Mouse (Mus musculus): ENCODE data around the gene Atp5b.
"Not testable (repeated sequence)": the region's sequence is repeated elsewhere in the genome, so short reads cannot be mapped to it uniquely, and the experiment has no call there.

DNA sequence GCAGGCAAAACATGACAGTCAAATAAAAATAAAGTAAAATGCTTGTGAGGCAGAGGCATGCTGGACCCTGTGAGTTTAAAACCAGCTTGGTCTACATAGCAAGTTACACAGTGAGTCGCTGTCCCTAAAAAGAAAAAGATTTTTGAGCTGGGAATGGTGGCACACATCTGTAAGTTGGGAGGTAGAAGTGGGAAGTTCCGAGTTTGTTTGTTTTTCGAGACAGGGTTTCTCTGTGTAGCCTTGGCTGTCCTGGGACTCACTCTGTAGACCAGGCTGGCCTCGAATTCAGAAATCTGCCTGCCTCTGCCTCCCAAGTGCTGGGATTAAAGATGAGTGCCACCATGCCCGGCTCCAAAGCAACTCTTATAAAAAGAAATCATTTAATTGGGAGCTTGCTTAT, 4.8 kb upstream of the Atp5b start:
- not testable (repeated sequence) for TF ChIP-seq CTCF (IDR thresholded peaks at IDR 0.05; ENCODE audit: insufficient read depth, low read length); POLR2A (IDR thresholded peaks at IDR 0.05; ENCODE audit: borderline replicate concordance, extremely low read depth, low read depth, low read length)

Data from lung, adult 2 months (tissue).